In genomic region chr3:129472008-129472407, GRCm38 (mm10) we compare ENCODE assay signal across 27 mouse cellular contexts.
DNase-seq lines count a peak whose midpoint lies in the region; ATAC-seq and TF ChIP-seq lines count a peak whose summit lies in the region.
"Had no signal": no experiment of that assay in that cellular context is flagged by ENCODE, and none has a peak within 500 bp of the region (broad histone marks: within the 10 kb centered on the region; RNA-seq: fewer than 3 reads in every experiment).

No protein-coding gene starts in this region.

- H3K9ac ChIP-seq in liver, adult 2 months (ENCODE audit: low read depth, low read length) = peak overlapping the region; percentile 48; the same call in 1 of the 2 replicates
- H3K9ac ChIP-seq in liver, embryonic 12.5 days = no peak overlapping the region
- H3K9ac ChIP-seq in liver, embryonic 14.5 days (replicated peaks) = no peak overlapping the region
- H3K9ac ChIP-seq: heart, embryonic 15.5 days; hindbrain, embryonic 13.5 days; limb, embryonic 15.5 days; neural tube, embryonic 15.5 days had no signal

- no peaks in the 10 kb centered on the region for H3K79me2 ChIP-seq in liver, adult 2 months (ENCODE audit: control insufficient read depth, insufficient read depth, low read length)

- TF ChIP-seq POLR2A in liver, adult 2 months (IDR thresholded peaks at IDR 0.05; ENCODE audit: extremely low read depth, insufficient read depth, low read length) = no peak

- H3K36me3 ChIP-seq in liver, adult 2 months (ENCODE audit: control insufficient read depth, insufficient read depth, low read length) = no peaks in the 10 kb centered on the region
- H3K36me3 ChIP-seq in liver, embryonic 12.5 days = no peaks in the 10 kb centered on the region
- H3K36me3 ChIP-seq in liver, embryonic 14.5 days (replicated peaks; ENCODE audit: control insufficient read depth, insufficient read depth, low read depth) = no peaks in the 10 kb centered on the region
- H3K36me3 ChIP-seq: heart, embryonic 10.5 days; heart, embryonic 15.5 days; hindbrain, embryonic 13.5 days; limb, embryonic 10.5 days; limb, embryonic 15.5 days; neural tube, embryonic 15.5 days had no signal

- WGBS in liver, adult 2 months = 6% methylated on average over 10 of the region's 10 CpGs
- WGBS in liver, embryonic 12.5 days (ENCODE audit: insufficient replicate concordance) = 23% methylated on average over 10 of the region's 10 CpGs
- 11% methylated on average over 10 of the region's 10 CpGs for WGBS in liver, embryonic 14.5 days (ENCODE audit: insufficient replicate concordance)

- no peak for ATAC-seq in liver, embryonic 12.5 days
- peak; percentile 47; the same call in 1 of the 2 replicates for ATAC-seq in liver, embryonic 14.5 days (ENCODE audit: insufficient read depth)
- peak; percentile 61 for ATAC-seq in megakaryocyte progenitor cell, adult 5-6 weeks (replicated peaks; ENCODE audit: poor library complexity)
- ATAC-seq: forebrain, embryonic 16.5 days had no signal

- 0 out of 2 replicates have a peak, but pooled peaks cover 3% of the 10 kb centered on the region for H3K9me3 ChIP-seq in liver, embryonic 12.5 days (replicated peaks)
- H3K9me3 ChIP-seq in liver, embryonic 14.5 days (ENCODE audit: control insufficient read depth, low read length) = no peaks in the 10 kb centered on the region
- H3K9me3 ChIP-seq: heart, embryonic 10.5 days; heart, embryonic 15.5 days; hindbrain, embryonic 13.5 days; limb, embryonic 10.5 days; limb, embryonic 15.5 days; neural tube, embryonic 15.5 days had no signal

- DNase-seq in liver, adult 2 months (ENCODE audit: extremely low read depth, low read depth, low spot score) = peak; percentile 97
- peak in 2 of 3 experiments; percentile 20 to 24 for DNase-seq in liver, embryonic 14.5 days (ENCODE audit: low read depth in 3 of 3, low spot score in 3 of 3)
- DNase-seq in cerebellum, adult 11 months = no peak
- no peak for DNase-seq in ovary, adult 18-20 months (ENCODE audit: low spot score)
- no peak for DNase-seq in gastrocnemius, postnatal 25 days
- DNase-seq: adrenal gland, postnatal 25 days; B cell, adult 2 months; cerebellum, adult 18-20 months; cerebellum, postnatal 10 days; heart, postnatal 36 days; kidney, adult 11 months; layer of hippocampus, adult 9-11 months; lung, postnatal 36 days; midbrain, embryonic 14.5 days; right cerebral cortex, postnatal 4 days; thymus, adult 2 months; thymus, postnatal 36 days had no signal

- peaks cover 4% of the 10 kb centered on the region for H3K4me1 ChIP-seq in liver, adult 2 months (ENCODE audit: control insufficient read depth, insufficient read depth, low read length)
- H3K4me1 ChIP-seq in liver, embryonic 12.5 days = peaks cover 5% of the 10 kb centered on the region; the same call in 1 of the 2 replicates
- H3K4me1 ChIP-seq in liver, embryonic 14.5 days (replicated peaks; ENCODE audit: control insufficient read depth in 2 of 2, insufficient read depth in 2 of 2, low read length in 1 of 2) = peaks cover 0 to 5% of the 10 kb centered on the region in 2 experiments; a peak in 1 of 4 replicates
- H3K4me1 ChIP-seq: heart, embryonic 10.5 days; heart, embryonic 15.5 days; hindbrain, embryonic 13.5 days; limb, embryonic 10.5 days; limb, embryonic 15.5 days; neural tube, embryonic 15.5 days had no signal

- no peak for TF ChIP-seq EP300 in liver, embryonic 14.5 days (IDR thresholded peaks at IDR 0.05; ENCODE audit: low read depth)

- H3K27ac ChIP-seq in liver, adult 2 months (replicated peaks; ENCODE audit: insufficient read depth, low read depth, low read length) = peak overlapping the region; percentile 90
- no peak overlapping the region for H3K27ac ChIP-seq in liver, embryonic 12.5 days
- H3K27ac ChIP-seq in liver, embryonic 14.5 days = no peak overlapping the region
- H3K27ac ChIP-seq: heart, embryonic 10.5 days; heart, embryonic 15.5 days; hindbrain, embryonic 13.5 days; limb, embryonic 10.5 days; limb, embryonic 15.5 days; neural tube, embryonic 15.5 days had no signal

- H3K27me3 ChIP-seq in liver, adult 2 months (ENCODE audit: control insufficient read depth, insufficient read depth, low read length) = no peaks in the 10 kb centered on the region
- H3K27me3 ChIP-seq in liver, embryonic 12.5 days (replicated peaks) = no peaks in the 10 kb centered on the region
- H3K27me3 ChIP-seq in liver, embryonic 14.5 days (ENCODE audit: control insufficient read depth, insufficient read depth, low read length) = no peaks in the 10 kb centered on the region
- H3K27me3 ChIP-seq: heart, embryonic 15.5 days; hindbrain, embryonic 13.5 days; limb, embryonic 15.5 days; neural tube, embryonic 15.5 days had no signal

- no peak for TF ChIP-seq CTCF in liver, adult 2 months (IDR thresholded peaks at IDR 0.05; ENCODE audit: low read depth, low read length)
- no peak for TF ChIP-seq CTCF in liver, embryonic 14.5 days (IDR thresholded peaks at IDR 0.05; ENCODE audit: low read depth)

- no peak overlapping the region for H3K4me2 ChIP-seq in liver, embryonic 12.5 days
- no peak overlapping the region for H3K4me2 ChIP-seq in liver, embryonic 14.5 days (ENCODE audit: low read depth)
- H3K4me2 ChIP-seq: heart, embryonic 15.5 days; hindbrain, embryonic 13.5 days; limb, embryonic 15.5 days; neural tube, embryonic 15.5 days had no signal

- H3K4me3 ChIP-seq in liver, adult 2 months (ENCODE audit: insufficient read depth, low read depth, low read length) = peak overlapping the region; percentile 9; the same call in 1 of the 2 replicates
- H3K4me3 ChIP-seq in liver, embryonic 12.5 days = no peak overlapping the region
- no peak overlapping the region for H3K4me3 ChIP-seq in liver, embryonic 14.5 days (ENCODE audit: insufficient read depth in 1 of 2, low read depth in 2 of 2, low read length in 2 of 2)
- H3K4me3 ChIP-seq: erythroblast, embryonic 14.5 days; heart, embryonic 10.5 days; heart, embryonic 15.5 days; hindbrain, embryonic 13.5 days; limb, embryonic 10.5 days; limb, embryonic 15.5 days; neural tube, embryonic 15.5 days had no signal

Comparison
In these comparisons a context has a peak if more than half of its experiments do, and no peak if none do; other contexts are left out.
1. DNase-seq: peak in liver, adult 2 months (single experiment) and liver, embryonic 14.5 days (2 of 3); none in cerebellum, adult 11 months (single experiment), ovary, adult 18-20 months (single experiment) and gastrocnemius, postnatal 25 days (single experiment).